ENCODE assay signal across 9 mouse cellular contexts in the genomic region with DNA sequence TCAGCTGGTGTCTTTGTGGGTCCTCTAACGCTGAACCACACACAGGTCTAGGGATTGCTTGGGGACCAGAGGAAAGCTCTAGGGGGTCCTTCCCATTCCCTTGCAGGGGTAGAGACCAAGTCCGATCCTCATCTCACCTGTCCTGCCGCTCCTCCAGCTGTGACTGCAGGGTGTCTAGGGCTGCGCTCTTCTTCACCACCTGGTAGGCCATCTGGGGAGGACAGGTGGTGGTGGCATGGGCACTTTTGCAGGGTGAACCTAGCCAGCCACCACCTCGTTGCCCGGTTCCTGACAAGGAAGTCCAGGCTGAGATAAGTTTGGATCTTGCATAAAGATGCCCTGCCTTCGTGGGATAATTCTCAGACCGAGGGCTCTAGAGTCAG. TPM values are rescaled to one million over a fixed set of nuclear protein-coding genes. Genes with fewer than 3 reads are reported as not detected.
DNase-seq lines count a peak whose midpoint lies in the region; ATAC-seq and TF ChIP-seq lines count a peak whose summit lies in the region.
"Had no signal": no experiment of that assay in that cellular context is flagged by ENCODE, and none has a peak within 500 bp of the region (broad histone marks: within the 10 kb centered on the region; RNA-seq: fewer than 3 reads in every experiment).

No protein-coding gene starts in this region.

- 31% methylated on average over 8 of the region's 8 CpGs for WGBS in heart, embryonic 12.5 days
- 12% methylated on average over 8 of the region's 8 CpGs for WGBS in cerebellum, adult 2 months
- 24% methylated on average over 8 of the region's 8 CpGs for WGBS in hindbrain, embryonic 12.5 days
- 25% methylated on average over 8 of the region's 8 CpGs for WGBS in midbrain, embryonic 11.5 days

- peak overlapping the region; percentile 77 for H3K4me2 ChIP-seq in heart, embryonic 12.5 days
- H3K4me2 ChIP-seq in hindbrain, embryonic 12.5 days (replicated peaks) = peak overlapping the region; percentile 63
- H3K4me2 ChIP-seq in midbrain, embryonic 11.5 days = peak overlapping the region; percentile 58

- H3K36me3 ChIP-seq in heart, embryonic 12.5 days = peaks cover 28% of the 10 kb centered on the region
- H3K36me3 ChIP-seq in hindbrain, embryonic 12.5 days = no peaks in the 10 kb centered on the region
- H3K36me3 ChIP-seq in midbrain, embryonic 11.5 days (ENCODE audit: control insufficient read depth, insufficient read depth, low read length) = no peaks in the 10 kb centered on the region

- peak overlapping the region; percentile 60 for H3K9ac ChIP-seq in heart, embryonic 12.5 days
- peak overlapping the region; percentile 61 for H3K9ac ChIP-seq in hindbrain, embryonic 12.5 days
- peak overlapping the region; percentile 51 for H3K9ac ChIP-seq in midbrain, embryonic 11.5 days (ENCODE audit: low read length)

- no peak for DNase-seq in heart, postnatal 10 days
- DNase-seq in cerebellum, adult 2 months = peak in 1 of 2 experiments; percentile 72
- no peak for DNase-seq in midbrain, embryonic 11.5 days (ENCODE audit: low spot score, missing footprints)
- DNase-seq in spleen, adult 12 weeks (ENCODE audit: low spot score) = no peak
- DNase-seq in left cerebral cortex, postnatal 36 days (ENCODE audit: low spot score in 2 of 2) = no peak
- DNase-seq in urinary bladder, postnatal 14 days (ENCODE audit: low spot score) = no peak
- DNase-seq: B cell, adult 2 months had no signal

- H3K27ac ChIP-seq in heart, embryonic 12.5 days (ENCODE audit: poor library complexity, severe bottlenecking) = no peak overlapping the region
- H3K27ac ChIP-seq in cerebellum, adult 2 months (ENCODE audit: insufficient read depth, low read length) = peak overlapping the region; percentile 55
- 0 out of 2 replicates have a peak overlapping the region, but pooled peaks have one; percentile 17 for H3K27ac ChIP-seq in hindbrain, embryonic 12.5 days
- H3K27ac ChIP-seq in midbrain, embryonic 11.5 days (ENCODE audit: low read depth, low read length) = no peak overlapping the region

- H3K4me3 ChIP-seq in heart, embryonic 12.5 days = peak overlapping the region; percentile 35
- peak overlapping the region; percentile 53 for H3K4me3 ChIP-seq in cerebellum, adult 2 months (replicated peaks; ENCODE audit: insufficient read depth, low read depth, low read length)
- H3K4me3 ChIP-seq in hindbrain, embryonic 12.5 days = peak overlapping the region; percentile 29
- peak overlapping the region; percentile 24 for H3K4me3 ChIP-seq in midbrain, embryonic 11.5 days (ENCODE audit: low read depth, low read length)

- peaks cover 27% of the 10 kb centered on the region for H3K27me3 ChIP-seq in heart, embryonic 12.5 days (replicated peaks)
- no peaks in the 10 kb centered on the region for H3K27me3 ChIP-seq in cerebellum, adult 2 months (ENCODE audit: control insufficient read depth, insufficient read depth, low read length)
- peaks cover 31% of the 10 kb centered on the region for H3K27me3 ChIP-seq in hindbrain, embryonic 12.5 days
- H3K27me3 ChIP-seq in midbrain, embryonic 11.5 days (ENCODE audit: control insufficient read depth, insufficient read depth, low read length) = peaks cover 7% of the 10 kb centered on the region; the same call in 1 of the 2 replicates

- H3K4me1 ChIP-seq in heart, embryonic 12.5 days (replicated peaks) = peaks cover 30% of the 10 kb centered on the region
- peaks cover 19% of the 10 kb centered on the region for H3K4me1 ChIP-seq in cerebellum, adult 2 months (ENCODE audit: control insufficient read depth, insufficient read depth, low read length)
- H3K4me1 ChIP-seq in hindbrain, embryonic 12.5 days = peaks cover 15% of the 10 kb centered on the region
- H3K4me1 ChIP-seq in midbrain, embryonic 11.5 days (ENCODE audit: control insufficient read depth, insufficient read depth, low read length) = peaks cover 15% of the 10 kb centered on the region

- intact Hi-C loops in heart, postnatal 10 days (cut with DNase I) = no loop called here
- intact Hi-C loops in left cerebral cortex, postnatal 36 days (cut with DNase I) = loop anchor here (10.0 kb wide), 1 partner anchor 392 kb away; no protein-coding TSS in a partner anchor

- no peak for TF ChIP-seq CTCF in cerebellum, adult 2 months (IDR thresholded peaks at IDR 0.05; ENCODE audit: borderline replicate concordance, insufficient read depth, low read depth, low read length)

- H3K9me3 ChIP-seq in heart, embryonic 12.5 days (replicated peaks) = no peaks in the 10 kb centered on the region
- no peaks in the 10 kb centered on the region for H3K9me3 ChIP-seq in hindbrain, embryonic 12.5 days (replicated peaks)
- H3K9me3 ChIP-seq in midbrain, embryonic 11.5 days (ENCODE audit: control insufficient read depth, low read length) = no peaks in the 10 kb centered on the region

- no peak for TF ChIP-seq POLR2A in cerebellum, adult 2 months (IDR thresholded peaks at IDR 0.05; ENCODE audit: borderline replicate concordance, insufficient read depth, low read length)

- ATAC-seq in heart, embryonic 12.5 days (ENCODE audit: insufficient number of reproducible peaks, low FRiP score) = no peak
- ATAC-seq in hindbrain, embryonic 12.5 days (ENCODE audit: low FRiP score) = no peak
- no peak; the same call in 1 of the 2 replicates for ATAC-seq in midbrain, embryonic 11.5 days (ENCODE audit: low FRiP score)

RNA-seq across cellular contexts. Expression of gene Atg16l2, which starts 5.0 kb away (rescaled TPM):
- 22.6 and 23.8 TPM in 2 replicates for polyA plus RNA-seq in heart, embryonic 12.5 days (2016; fragmentation: Nextera tagmentation; extraction: Ambion mirVana)
- 10 to 100 TPM; 11.4 to 13.7 TPM for total RNA-seq in heart, postnatal 10 days (2021)
- polyA plus RNA-seq in cerebellum, adult 2 months (2012; rRNA removed) = 60.5 and 62.6 TPM in 2 replicates
- 14.7 and 18.3 TPM in 2 replicates for polyA plus RNA-seq in hindbrain, embryonic 12.5 days (2016; fragmentation: Nextera tagmentation; extraction: Ambion mirVana)
- 8.5 and 14.8 TPM in 2 replicates for polyA plus RNA-seq in midbrain, embryonic 11.5 days (2014; fragmentation: Nextera tagmentation; extraction: Ambion mirVana)
- total RNA-seq in left cerebral cortex, postnatal 36 days (2021) = 10 to 100 TPM; 52.7 to 55.5 TPM

RNA-seq across cellular contexts. Expression of gene Stard10, which starts 19.9 kb away (rescaled TPM):
- 22.9 and 28.6 TPM in 2 replicates for polyA plus RNA-seq in heart, embryonic 12.5 days (2016; fragmentation: Nextera tagmentation; extraction: Ambion mirVana)
- total RNA-seq in heart, postnatal 10 days (2021) = 10 to 100 TPM; 22.1 to 32.3 TPM
- 119 and 123 TPM in 2 replicates for polyA plus RNA-seq in cerebellum, adult 2 months (2012; rRNA removed)
- 10.6 and 11.5 TPM in 2 replicates for polyA plus RNA-seq in hindbrain, embryonic 12.5 days (2016; fragmentation: Nextera tagmentation; extraction: Ambion mirVana)
- polyA plus RNA-seq in midbrain, embryonic 11.5 days (2014; fragmentation: Nextera tagmentation; extraction: Ambion mirVana) = 5.3 and 5.7 TPM in 2 replicates
- 10 to 100 TPM; 75.7 to 85.6 TPM for total RNA-seq in left cerebral cortex, postnatal 36 days (2021)

RNA-seq across cellular contexts. Expression of gene Arap1, which starts 50.9 kb away (rescaled TPM):
- 19.9 and 22.5 TPM in 2 replicates for polyA plus RNA-seq in heart, embryonic 12.5 days (2016; fragmentation: Nextera tagmentation; extraction: Ambion mirVana)
- total RNA-seq in heart, postnatal 10 days (2021) = 10 to 100 TPM; 49.4 to 50.7 TPM
- 41.8 and 44.8 TPM in 2 replicates for polyA plus RNA-seq in cerebellum, adult 2 months (2012; rRNA removed)
- polyA plus RNA-seq in hindbrain, embryonic 12.5 days (2016; fragmentation: Nextera tagmentation; extraction: Ambion mirVana) = 17.2 and 26.9 TPM in 2 replicates
- polyA plus RNA-seq in midbrain, embryonic 11.5 days (2014; fragmentation: Nextera tagmentation; extraction: Ambion mirVana) = 10.8 and 11.2 TPM in 2 replicates
- total RNA-seq in left cerebral cortex, postnatal 36 days (2021) = 10 to 100 TPM; 16.5 to 17.6 TPM

Comparison
In these comparisons a context has a peak if more than half of its experiments do, and no peak if none do; other contexts are left out.
1. H3K27ac ChIP-seq: peak in cerebellum, adult 2 months (single experiment) and hindbrain, embryonic 12.5 days (single experiment); none in heart, embryonic 12.5 days (single experiment) and midbrain, embryonic 11.5 days (single experiment).
2. Peak in every context shown above with its lines, with median percentiles within 50 percentile points of each other: H3K4me2 ChIP-seq, H3K4me3 ChIP-seq and H3K9ac ChIP-seq.